Mouse (Mus musculus) adrenal gland, postnatal 4 days (tissue): ENCODE results near the gene Scn1b. TPM values are rescaled to one million over a fixed set of nuclear protein-coding genes. Genes with fewer than 3 reads are reported as not detected.

Source experiments
- DNase-seq, 2 experiments: peaks; one replicate each; pipeline ENCODE4 v3.0.0; 2021 to 2022; ENCODE audit warnings: low spot score in 2 of 2, mixed read lengths in 2 of 2
- total RNA-seq, 2 experiments: library from RNA; stranded (reverse); gene quantifications; 2 replicates each; pipeline ENCODE4 v1.2.3; 2021

Gene Scn1b
- total RNA-seq, 2 experiments from 2014 or later: 10.8 to 10.9 TPM

DNA sequence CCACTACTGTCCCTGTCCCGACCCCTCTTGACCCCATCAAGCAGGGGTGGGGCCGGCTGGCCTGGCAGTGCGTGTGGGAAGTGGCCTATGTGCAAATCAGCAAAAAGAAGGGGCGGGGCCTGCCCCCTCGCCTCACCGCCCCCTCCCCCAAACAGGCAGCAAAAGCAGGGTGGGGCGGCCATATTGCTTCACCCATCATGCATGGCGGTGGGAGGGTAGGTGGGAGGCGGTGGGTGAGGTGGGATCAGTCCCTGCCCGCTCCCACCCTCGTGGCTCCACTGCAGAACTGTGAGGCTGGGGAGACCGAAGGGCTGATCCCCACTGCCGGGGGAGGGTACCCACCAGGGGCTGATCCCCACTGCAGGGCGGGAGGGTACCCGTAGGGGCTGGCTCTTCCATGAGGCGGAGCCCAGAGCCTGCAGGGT lies 10.1 kb downstream of the Scn1b start:
- no peak for DNase-seq

DNA sequence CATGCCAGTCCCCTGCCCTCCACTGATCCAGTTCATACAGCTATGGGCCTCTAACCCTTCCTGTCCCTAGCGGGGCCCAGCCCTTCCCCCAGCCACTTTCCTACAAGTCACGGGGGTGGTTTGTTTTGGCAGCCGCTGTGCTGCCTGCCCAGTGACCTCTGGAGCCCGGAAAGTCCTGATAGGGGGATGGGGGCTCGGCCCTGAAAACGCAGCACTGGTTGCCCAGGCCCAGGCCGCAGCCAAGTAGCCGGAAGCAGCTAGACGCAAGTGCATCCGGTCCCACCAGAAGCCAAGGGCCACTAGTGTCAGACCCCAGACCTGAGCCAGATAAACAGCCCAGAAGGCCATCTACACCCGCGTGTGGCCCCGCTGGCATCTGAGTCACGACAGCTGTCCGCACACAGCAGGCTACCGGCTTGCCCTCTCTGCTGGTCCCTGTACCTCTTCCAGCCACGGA lies 11.2 kb downstream of the Scn1b start:
- DNase-seq: peak in 1 of 2 experiments; percentile 45

DNA sequence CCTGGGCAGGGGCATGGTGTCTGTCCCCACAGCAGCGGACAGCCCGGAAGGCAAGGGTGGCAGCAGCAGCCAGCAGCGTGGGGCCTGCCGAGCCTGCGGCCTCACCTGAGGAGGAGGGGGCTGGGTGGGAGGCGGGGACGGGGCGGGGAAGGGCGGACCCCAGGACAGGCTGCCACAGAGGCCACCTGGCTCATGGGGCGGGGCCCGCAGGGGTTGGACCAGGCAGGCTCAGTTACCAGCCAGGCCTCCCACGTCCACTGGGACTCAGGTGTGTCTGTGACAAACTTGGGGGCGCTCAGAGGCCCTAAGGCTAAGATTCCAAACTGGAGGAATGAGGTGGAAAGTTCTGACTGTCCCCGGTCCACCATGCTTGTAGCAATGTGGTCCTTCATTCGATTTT lies 11.6 kb downstream of the Scn1b start, which contains the start of gene Hpn:
Gene Hpn, minus strand, starts transcription at position 109 of the 400 bp plus-strand sequence.
- no peak for DNase-seq

DNA sequence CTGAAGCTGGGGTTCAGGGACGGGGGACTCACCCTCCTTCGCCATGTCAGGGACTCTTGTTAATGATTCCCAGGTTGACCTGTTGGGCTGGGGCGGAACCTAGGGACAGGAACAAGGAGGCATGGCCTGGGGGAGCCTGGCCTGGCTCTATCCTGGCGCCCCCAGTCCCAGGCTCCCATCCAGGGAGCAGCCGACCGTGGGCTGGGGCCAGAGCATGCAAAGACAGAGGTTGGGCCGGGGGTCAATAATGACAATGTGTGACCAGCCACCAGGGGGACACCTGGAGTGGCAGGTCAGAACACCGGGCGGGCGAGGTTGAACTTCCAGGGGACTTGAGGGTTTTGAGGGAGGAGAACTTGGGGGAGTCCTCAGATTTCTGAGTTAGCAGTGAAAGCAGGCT lies 12.2 kb downstream of the Scn1b start:
- no peak for DNase-seq

DNA sequence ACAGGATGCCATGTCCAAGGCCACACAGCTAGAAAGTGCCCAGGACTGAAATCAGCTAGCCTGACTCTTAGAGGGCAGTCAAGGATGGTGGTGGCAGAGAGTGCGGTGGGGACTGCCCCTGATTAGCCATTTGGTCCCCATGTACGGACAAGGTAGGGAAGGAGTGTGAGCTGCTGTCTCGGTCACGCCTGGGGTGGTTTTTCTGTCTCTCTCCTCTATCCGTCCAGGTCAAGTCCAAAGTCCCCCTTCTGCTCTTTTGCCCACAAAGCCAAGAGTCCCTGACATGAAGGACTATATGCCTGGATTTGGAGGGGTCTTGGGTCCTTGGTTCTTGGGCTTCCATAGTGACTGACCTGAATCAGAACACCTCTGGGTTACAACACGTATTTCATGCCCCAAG lies 13.0 kb downstream of the Scn1b start:
- no peak for DNase-seq

DNA sequence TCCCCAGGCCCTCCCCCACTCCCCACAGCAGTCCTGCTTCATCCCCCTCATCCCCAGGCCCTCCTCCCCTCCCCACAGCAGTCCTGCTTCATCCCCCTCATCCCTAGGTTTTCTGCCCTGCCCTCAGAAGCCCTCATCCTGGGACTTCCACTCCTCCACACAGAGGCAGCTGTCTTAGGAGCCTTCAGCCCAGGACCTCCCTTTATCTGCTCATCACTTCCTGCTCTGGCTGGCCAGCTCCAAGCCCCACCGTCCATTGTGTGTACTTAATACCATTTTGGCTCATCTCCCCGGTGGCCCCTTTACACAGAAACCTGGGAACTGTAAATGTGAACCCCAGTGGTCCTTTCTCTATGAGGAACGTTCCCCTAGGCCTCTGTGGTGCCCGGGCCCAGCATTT lies 14.8 kb downstream of the Scn1b start:
- no peak for DNase-seq

DNA sequence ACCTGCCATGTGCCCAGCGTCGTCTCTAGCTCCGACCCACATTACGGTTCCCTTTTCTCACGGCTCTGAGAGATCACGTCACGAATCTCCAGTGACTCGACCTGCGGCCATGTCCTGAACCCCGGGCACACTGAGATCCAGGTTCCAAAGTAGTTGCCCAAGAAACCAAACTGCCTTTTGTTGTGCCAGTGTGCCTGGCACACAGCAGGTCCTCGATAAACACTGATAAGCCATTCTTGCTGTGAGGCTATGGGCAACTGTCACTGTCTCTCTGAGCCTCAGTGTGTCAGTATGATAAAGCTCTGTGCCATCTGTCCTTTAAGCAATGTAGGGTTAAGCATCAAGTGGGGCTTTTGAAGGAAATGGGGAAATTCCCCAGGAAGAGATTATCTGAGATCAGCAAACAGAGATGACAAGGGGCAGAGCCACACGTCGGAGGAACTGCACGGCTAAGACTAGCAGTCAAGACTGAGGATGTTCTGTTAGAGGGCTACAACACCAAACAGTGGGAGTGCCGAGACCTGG lies 15.9 kb downstream of the Scn1b start:
- no peak for DNase-seq

DNA sequence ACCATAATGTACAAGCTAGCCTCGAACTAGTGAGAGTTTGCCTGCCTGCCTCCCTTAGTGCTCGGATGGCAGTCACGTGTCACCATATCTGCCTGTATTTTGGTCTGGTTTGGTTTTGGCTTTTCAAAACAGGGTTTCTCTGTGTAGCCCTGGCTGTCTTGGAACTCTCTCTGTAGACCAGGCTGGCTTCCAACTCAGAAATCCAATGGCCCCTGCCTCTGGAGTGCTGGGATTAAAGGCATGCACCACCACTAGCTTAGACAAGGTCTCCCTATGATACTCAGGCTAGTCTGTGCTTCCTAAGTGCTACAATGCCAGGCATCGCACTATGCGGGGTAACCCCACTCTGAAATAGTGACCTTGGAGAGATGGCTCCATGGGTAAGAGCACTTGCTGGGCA lies 17.0 kb downstream of the Scn1b start:
- no peak for DNase-seq

DNA sequence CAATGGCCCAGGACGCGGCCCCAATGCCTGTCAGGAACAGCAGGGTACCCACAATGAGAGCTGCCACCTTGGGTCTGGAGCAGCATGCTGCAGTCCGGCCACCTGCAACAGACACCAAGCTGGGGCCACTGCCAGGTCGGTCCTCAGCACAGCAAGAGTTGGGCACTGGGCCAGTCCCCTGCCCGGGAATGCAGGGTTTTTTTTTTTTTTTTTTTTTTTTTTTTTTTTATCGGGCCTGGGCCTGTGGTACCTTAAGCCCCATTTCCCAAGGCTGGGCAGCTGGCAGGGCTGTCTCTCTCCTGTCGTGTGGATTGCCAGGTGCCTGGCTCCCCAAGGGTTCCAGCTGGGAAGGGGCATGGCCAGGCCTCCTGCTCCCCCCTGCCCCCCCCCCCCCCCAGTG lies 17.7 kb downstream of the Scn1b start:
- DNase-seq: no peak

DNA sequence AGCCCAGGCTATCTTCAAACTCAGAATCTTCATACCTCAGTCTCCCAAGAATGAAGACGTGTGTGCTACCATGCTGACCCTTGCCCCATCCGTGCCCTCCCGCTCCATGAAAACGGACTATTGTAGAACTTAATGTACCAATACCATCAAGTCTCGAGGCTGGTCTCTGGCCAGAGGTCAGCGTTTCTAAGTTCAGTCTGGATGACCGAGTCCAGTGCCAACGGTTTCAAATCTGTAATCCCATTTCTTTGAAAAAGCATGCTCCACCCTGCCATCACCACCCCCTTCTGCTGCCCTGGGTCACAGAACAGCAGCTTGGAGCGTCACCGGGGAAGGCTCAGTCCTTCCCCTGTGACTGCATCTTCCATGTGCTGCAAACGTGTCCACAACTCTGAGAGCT lies 19.0 kb downstream of the Scn1b start:
- no peak for DNase-seq

DNA sequence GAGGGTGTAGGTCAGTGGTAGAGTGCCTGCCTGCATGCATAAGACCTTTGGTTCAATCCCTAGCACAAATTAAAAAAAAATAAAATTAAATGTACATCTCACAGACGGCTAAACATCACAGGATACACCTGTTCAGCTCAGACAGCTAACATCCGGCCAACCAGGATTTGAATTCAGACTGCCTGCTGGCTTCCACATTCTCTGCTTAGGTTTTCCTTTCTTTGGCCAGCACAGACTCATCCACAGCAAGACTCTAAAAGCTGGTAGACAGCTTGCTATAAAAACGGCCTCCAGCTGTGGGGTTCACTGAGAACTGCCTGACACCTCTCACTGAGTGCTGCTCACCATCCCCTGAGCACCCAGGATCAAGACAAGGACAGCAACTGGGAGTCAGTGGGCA lies 20.6 kb downstream of the Scn1b start:
- DNase-seq: no peak

DNA sequence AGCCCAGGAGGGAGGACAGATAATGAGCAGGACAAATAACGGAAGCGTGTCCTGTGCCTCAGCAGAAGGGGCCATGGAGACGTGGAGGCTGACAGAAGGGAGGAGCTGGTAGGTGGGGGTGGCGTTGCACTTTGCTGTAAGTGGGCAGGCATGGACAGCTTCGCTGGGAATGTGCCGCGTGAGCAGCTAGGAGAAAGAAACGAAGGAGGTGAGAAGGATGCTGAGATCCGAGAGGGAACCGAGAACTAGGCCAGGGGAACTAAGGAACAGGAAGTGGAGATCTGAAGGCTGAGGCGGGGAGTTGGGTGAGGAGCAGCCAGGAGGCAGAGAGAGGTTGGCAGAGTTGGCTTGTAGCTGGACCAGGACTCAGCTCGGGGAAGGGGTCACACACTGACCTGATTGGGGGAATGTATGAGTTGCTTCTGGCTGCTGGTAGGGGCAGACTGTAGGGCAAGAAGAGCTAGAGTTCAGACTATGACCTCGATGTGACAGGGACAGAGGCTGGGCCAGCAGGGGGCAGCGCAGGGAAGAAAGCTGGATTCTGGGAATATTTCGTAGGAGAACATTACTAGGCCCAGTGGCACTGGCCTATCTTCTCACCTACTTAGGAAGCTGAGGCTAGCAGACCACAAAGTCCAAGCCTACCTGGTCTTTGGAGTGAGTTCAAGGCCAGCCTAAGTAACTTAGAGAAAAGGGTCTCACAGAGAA lies 21.6 kb downstream of the Scn1b start:
- DNase-seq: peak in 1 of 2 experiments; percentile 43

DNA sequence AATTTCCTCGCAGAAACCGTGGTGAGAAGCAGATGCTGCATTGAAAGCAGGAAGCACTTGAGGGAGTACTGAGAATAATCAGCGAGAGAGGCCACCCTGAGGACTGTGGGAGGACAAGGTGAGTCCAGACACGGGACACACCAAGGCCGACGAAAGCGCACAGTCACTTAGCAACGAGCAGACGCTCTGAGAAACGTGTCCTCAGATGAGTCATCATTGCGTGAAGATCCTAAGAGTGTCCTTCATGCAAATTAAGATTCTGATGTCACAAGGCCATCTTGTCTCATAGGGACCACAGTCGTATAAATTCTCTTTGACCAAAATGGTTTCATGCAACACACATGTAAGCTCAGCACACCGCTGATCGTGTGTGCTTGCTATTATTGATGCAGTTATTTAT lies 26.0 kb downstream of the Scn1b start:
- no peak for DNase-seq

DNA sequence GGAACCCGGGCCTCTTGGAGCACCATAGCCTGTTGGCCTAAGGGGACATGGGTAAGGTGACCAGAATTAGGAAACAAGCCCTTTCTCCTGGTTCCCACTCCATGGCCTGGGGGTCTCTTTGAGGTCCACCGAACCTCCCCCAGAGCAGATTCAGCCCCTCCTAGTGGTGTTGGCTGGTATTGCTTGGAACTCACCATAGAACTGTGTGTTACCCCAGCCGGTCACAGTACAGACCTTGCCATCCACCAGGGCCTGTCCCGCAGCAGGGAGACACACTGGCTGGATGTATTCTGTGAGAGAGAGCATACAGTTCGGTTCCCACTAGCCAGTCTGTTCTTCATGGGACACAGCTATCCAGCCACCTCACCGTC lies 27.2 kb downstream of the Scn1b start:
- DNase-seq: no peak

DNA sequence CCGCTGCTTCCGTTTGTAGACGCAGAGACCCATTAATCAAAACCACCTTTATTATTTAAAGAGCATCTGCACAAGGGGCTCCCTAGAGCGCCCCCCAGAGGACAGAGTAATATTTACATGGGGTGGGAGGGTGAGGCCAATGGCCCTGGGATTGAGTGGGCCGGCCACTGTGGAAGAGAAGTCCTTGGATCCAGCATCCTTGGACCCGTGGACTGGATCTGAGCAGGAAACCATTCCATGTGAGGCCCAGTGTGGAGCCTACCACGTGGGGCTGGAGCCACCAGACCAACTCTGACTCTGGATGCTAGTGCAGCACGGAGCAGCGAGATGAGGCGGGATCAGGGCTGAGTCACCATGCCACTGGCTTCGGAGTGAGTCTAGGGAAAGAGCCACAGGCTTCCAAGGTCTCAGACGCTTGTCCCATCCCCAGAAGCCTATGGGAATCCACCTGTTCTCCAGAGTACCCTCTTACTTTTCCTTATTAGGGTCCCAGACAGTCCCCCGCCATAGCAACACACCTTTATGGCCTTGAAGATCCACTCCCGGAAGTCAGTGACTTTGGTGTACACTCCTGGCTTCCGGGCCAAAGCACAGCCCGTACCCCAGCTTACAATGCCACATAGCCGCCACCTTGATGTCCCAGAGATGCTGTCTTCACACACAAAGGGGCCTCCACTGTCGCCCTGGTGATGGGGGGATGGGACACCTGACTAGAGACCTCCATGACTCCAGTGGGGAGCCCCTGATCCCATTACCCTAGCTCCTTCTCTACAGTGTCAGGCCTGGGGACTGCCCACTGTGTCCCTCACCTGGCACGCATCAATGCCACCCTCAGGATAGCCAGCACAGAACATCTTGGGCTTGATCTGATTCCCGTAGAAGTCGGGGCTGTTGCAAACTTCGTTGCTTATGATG lies 27.8 kb downstream of the Scn1b start:
- DNase-seq: peak in 1 of 2 experiments; percentile 26

DNA sequence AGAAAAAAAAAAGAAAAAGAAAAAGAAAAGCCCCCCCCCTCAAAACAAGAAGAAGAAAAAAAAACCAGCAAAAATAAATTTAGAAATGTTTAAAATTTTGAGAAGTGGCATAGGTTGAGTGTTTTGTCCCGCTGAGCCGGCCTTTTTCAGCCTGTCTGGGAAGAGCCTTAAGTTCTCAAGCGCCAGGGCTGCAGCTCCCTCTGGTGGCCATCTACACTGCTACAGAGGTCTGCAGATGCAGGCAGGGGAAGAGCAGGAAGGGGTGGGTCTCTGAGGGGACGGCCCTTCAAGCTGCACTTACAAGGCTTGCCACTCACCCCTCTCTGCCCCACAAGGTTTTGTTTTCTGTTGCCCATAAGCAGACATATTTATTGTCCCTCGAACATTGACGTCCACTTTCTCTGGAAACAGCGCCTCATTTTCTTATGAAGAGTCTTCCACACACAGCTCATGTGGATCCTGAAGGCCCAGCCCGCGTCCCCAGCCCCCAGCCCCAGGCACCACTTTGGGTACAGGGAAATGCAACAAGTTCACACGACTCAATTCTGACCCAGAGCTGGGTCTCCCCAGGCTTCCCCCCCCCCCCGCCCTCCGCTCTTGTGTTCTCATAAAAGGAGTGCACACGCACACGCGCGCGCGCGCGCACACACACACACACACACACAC lies 29.1 kb downstream of the Scn1b start:
- peak; percentile 66 to 79 for DNase-seq

DNA sequence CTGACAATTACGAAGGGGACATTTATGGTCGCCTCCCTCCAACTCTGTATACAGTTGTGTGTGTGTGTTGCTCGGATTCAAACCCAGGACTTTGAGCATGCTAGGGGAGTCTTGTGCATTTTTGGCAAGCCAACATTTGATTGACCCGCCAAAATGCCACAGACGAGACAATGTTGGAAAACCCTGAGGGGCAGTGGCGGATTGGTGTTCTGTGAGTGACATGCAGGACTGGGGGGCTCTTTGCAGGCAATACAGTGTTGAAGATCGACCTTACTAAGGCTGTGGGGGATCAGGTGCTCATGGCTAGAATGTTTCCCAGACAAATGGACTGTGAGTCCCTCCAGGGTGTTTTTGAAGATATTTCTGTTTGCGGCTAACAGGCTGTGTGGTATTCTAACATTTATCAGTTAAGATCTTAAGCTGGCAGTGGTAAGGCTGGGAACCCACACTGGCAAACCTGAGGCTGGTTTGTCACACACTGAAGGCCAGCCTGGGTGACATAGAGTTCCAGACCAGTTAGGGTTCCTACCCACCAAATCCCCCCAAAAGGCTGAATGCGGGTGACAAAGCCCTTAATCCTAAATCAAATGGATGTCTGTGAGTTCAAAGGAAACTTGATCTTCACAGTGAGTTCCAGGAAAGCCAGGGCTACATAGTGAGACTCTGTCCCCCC lies 29.8 kb downstream of the Scn1b start:
- no peak for DNase-seq

DNA sequence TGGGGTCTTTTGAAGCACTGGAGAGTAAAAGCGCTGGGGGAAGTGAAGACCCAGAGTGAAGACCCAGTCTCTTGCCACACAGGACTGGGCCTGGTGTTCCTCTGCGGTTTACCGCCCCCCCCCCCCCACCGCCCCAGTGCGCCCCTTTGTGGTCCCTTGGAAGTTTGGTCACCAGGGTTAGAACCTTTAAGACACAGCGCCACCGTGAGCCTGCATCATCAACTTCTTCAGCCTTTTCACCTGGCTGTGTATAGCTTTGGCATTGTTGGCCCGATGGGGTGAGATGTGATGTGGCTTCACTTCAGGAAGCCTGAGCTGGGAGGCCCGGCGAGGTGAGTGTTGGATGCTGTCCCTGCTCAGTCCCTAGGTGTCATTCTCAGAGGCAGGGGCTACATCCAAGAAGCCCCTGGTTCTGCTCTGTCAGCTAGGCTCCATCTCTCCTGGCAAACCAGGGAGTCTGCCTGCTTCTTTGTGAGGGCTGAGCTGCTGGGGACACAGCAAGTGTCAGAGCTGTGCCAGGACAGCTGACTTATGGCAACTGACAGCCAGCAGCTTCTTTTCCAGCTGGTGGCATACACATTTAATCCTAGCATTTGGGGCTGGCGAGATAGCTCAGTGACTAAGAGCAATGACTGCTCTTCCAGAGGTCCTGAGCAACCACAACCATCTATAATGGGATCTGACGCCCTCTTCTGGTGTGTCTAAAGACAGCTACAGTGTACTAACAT lies 31.9 kb downstream of the Scn1b start:
- no peak for DNase-seq

DNA sequence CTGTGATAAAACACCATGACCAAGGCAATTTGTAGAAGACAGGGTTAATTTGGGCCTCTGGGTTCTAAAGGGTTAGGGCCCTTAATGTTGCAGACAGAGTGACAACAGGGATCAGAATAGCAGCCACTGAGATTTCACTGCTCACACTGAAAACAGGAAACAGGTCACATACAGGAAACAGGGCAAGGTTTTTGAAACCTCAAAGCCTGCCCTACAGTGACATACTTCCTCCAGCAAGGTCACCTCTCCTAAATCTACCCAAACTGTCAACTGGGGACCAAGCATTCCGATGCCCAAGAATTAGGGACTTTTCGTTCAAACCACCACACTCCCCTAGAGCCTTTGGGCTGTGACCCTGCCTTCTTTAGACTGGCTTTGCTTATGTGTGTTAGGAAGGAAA lies 37.1 kb downstream of the Scn1b start:
- no peak for DNase-seq

DNA sequence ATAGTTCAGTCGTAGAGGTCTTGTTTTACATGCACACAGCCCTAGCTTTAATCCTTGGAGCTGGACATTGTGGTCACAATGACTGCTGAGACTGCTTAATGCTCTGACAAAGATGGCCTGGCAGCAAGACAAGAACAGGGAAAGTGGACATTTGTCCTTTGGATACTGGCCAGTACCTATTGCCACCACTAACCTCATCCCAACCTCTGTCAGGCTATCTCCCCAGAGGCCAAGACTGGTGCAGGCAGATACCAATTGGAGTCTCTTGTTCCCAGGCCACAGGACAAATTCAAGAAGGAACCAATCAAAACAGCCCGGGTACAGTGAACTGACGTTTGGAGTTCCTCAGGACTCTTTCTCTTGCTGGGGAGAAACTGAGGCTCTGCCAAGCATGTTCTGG lies 38.6 kb downstream of the Scn1b start:
- no peak for DNase-seq
